In the genomic region with DNA sequence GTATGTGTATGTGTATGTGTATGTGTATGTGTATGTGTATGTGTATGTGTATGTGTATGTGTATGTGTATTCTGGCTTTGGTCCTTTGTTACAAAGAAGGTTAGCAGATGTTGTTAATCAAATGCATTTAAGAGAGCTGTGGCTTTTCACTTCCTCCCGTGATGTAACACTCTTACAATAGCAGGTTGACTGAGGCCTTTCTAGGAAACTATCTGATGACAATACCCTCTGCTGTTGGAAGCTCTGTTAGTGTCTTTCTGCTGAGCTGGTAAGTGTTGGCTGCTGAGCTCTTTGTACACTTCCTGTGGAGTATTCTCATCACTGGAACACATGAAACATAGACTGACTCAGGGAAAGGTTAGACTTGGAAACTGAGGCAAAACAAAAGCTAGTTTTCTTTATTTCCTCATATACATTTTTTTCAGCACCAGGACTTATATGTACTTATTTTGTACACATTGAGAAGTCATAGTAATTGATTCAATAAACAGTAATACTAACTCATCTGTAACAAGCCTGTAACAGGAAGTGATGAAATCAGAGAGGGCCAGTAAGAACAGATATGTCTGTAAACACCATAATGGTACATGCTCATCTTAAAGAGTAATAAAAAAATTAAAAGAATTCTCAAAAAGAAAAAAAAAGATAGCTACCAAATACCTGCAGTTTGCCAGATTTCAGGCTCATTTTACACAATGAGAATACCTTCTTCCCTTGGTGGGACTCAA, we compare ENCODE assay signal across 19 mouse cellular contexts. TPM values are rescaled to one million over a fixed set of nuclear protein-coding genes. Genes with fewer than 3 reads are reported as not detected.
DNase-seq lines count a peak whose midpoint lies in the region; ATAC-seq and TF ChIP-seq lines count a peak whose summit lies in the region.
"Had no signal": no experiment of that assay in that cellular context is flagged by ENCODE, and none has a peak within 500 bp of the region (broad histone marks: within the 10 kb centered on the region; RNA-seq: fewer than 3 reads in every experiment).

No protein-coding gene starts in this region.

- H3K4me1 ChIP-seq in lung, postnatal 0 days (ENCODE audit: insufficient read depth, low read depth, low read length): peaks cover 8% of the 10 kb centered on the region; the same call in 1 of the 2 replicates
- H3K4me1 ChIP-seq in lung, adult 2 months (ENCODE audit: control insufficient read depth, insufficient read depth, low read length): peaks cover 12% of the 10 kb centered on the region
- H3K4me1 ChIP-seq in forebrain, postnatal 0 days (ENCODE audit: insufficient read depth): no peaks in the 10 kb centered on the region

- TF ChIP-seq EP300 in lung, postnatal 0 days (IDR thresholded peaks at IDR 0.05): no peak

- H3K27ac ChIP-seq in gastrocnemius, adult 2 months: 0 out of 2 replicates have a peak overlapping the region, but pooled peaks have one; percentile 8
- no peak overlapping the region for H3K27ac ChIP-seq in lung, postnatal 0 days (ENCODE audit: low read length)
- no peak overlapping the region for H3K27ac ChIP-seq in forebrain, postnatal 0 days (ENCODE audit: low read depth, low read length)

- DNase-seq in gastrocnemius, adult 2 months: no peak
- DNase-seq in gastrocnemius, postnatal 36 days: no peak
- DNase-seq in lung, postnatal 0 days (ENCODE audit: low spot score): peak; percentile 72
- DNase-seq in lung, adult 2 months: no peak
- DNase-seq in MN1 (ENCODE audit: low spot score): peak; percentile 19
- no peak for DNase-seq in cerebellum, adult 9-11 months
- DNase-seq in forebrain, postnatal 0 days: no peak
- DNase-seq: cerebellum, adult 9-10 months; kidney, postnatal 4 days; right cerebral cortex, adult 18-20 months had no signal

- no peaks in the 10 kb centered on the region for H3K9me3 ChIP-seq in lung, postnatal 0 days (ENCODE audit: low read length)
- no peaks in the 10 kb centered on the region for H3K9me3 ChIP-seq in forebrain, postnatal 0 days (ENCODE audit: low read length)
- H3K9me3 ChIP-seq: megakaryocyte, embryonic 14.5 days had no signal

- peak; percentile 56 for ATAC-seq in lung, postnatal 0 days
- ATAC-seq in monocyte, adult 5-6 weeks (replicated peaks; ENCODE audit: insufficient number of reproducible peaks, low FRiP score, low TSS enrichment, poor library complexity, severe bottlenecking): peak; percentile 80
- ATAC-seq in forebrain, postnatal 0 days: no peak
- ATAC-seq: forebrain, embryonic 16.5 days had no signal

- no peak overlapping the region for H3K4me3 ChIP-seq in gastrocnemius, adult 2 months
- no peak overlapping the region for H3K4me3 ChIP-seq in lung, postnatal 0 days (ENCODE audit: low read depth, low read length)
- H3K4me3 ChIP-seq in lung, adult 2 months (replicated peaks; ENCODE audit: extremely low read depth, low read depth, low read length): no peak overlapping the region
- H3K4me3 ChIP-seq in forebrain, postnatal 0 days (ENCODE audit: low read depth, low read length): no peak overlapping the region
- H3K4me3 ChIP-seq: megakaryocyte, embryonic 14.5 days had no signal

- TF ChIP-seq CTCF in gastrocnemius, adult 2 months (IDR thresholded peaks at IDR 0.05): no peak
- no peak for TF ChIP-seq CTCF in lung, postnatal 0 days (IDR thresholded peaks at IDR 0.05)
- TF ChIP-seq CTCF in lung, adult 2 months (IDR thresholded peaks at IDR 0.05; ENCODE audit: insufficient read depth, low read length): no peak
- no peak for TF ChIP-seq CTCF in forebrain, postnatal 0 days (IDR thresholded peaks at IDR 0.05; ENCODE audit: low read depth)

- intact Hi-C loops in gastrocnemius, adult 2 months (cut with DNase I): no loop called here
- intact Hi-C loops in gastrocnemius, postnatal 36 days (cut with DNase I): no loop called here

- no peak overlapping the region for H3K4me2 ChIP-seq in lung, postnatal 0 days (replicated peaks; ENCODE audit: low read depth, low read length)
- H3K4me2 ChIP-seq in forebrain, postnatal 0 days (ENCODE audit: low read depth): no peak overlapping the region

- H3K36me3 ChIP-seq in lung, postnatal 0 days (ENCODE audit: insufficient read depth, low read length): no peaks in the 10 kb centered on the region
- H3K36me3 ChIP-seq in forebrain, postnatal 0 days (ENCODE audit: insufficient read depth): no peaks in the 10 kb centered on the region

- H3K27me3 ChIP-seq in lung, postnatal 0 days (replicated peaks; ENCODE audit: insufficient read depth, low read length): no peaks in the 10 kb centered on the region
- H3K27me3 ChIP-seq in forebrain, postnatal 0 days (ENCODE audit: insufficient read depth, low read length): no peaks in the 10 kb centered on the region

- WGBS in lung, postnatal 0 days: 38% methylated on average over 1 of the region's 1 CpGs
- 25% methylated on average over 1 of the region's 1 CpGs for WGBS in lung, adult 2 months
- 37% methylated on average over 1 of the region's 1 CpGs for WGBS in forebrain, postnatal 0 days

- H3K9ac ChIP-seq in lung, postnatal 0 days (replicated peaks; ENCODE audit: low read depth): no peak overlapping the region
- H3K9ac ChIP-seq in forebrain, postnatal 0 days: no peak overlapping the region

- TF ChIP-seq POLR2A in lung, adult 2 months (IDR thresholded peaks at IDR 0.05; ENCODE audit: borderline replicate concordance, extremely low read depth, low read depth, low read length): no peak

RNA-seq across cellular contexts. Expression of a gene that starts 2.9 kb away (rescaled TPM):
- not detected for total RNA-seq in gastrocnemius, adult 2 months (2021)
- not detected for total RNA-seq in gastrocnemius, postnatal 36 days (2021)
- not detected in 2 replicates for polyA plus RNA-seq in lung, postnatal 0 days (2015; fragmentation: Nextera tagmentation; extraction: Ambion mirVana)
- polyA plus RNA-seq in lung, adult 2 months (2012; rRNA removed): not detected in 2 replicates
- not detected in 3 replicates for total RNA-seq in monocyte, adult 5-6 weeks (2017)
- total RNA-seq in forebrain, postnatal 0 days (2014; rRNA removed): not detected in 2 replicates
- not detected in 2 replicates for polyA plus RNA-seq in forebrain, postnatal 0 days (2015; fragmentation: Nextera tagmentation; extraction: Ambion mirVana)
- total RNA-seq: heart, adult 18-20 months; left cerebral cortex, postnatal 36 days had no signal
- polyA plus RNA-seq: embryonic facial prominence, embryonic 14.5 days; forebrain, embryonic 16.5 days; intestine, embryonic 14.5 days; neural tube, embryonic 11.5 days; stomach, embryonic 16.5 days had no signal

Comparison
In these comparisons a context has a peak if more than half of its experiments do, and no peak if none do; other contexts are left out.
1. DNase-seq: peak in lung, postnatal 0 days (single experiment) and MN1 (single experiment); none in gastrocnemius, adult 2 months (single experiment), gastrocnemius, postnatal 36 days (0 of 2), lung, adult 2 months (single experiment), cerebellum, adult 9-11 months (single experiment) and forebrain, postnatal 0 days (single experiment).